Mouse (Mus musculus): ENCODE data around the gene Ank2. TPM values are rescaled to one million over a fixed set of nuclear protein-coding genes. Genes with fewer than 3 reads are reported as not detected.

Gene Ank2
- total and polyA plus RNA-seq, 3 experiments, result 18.9 to 95.5 (median 57.8) TPM

DNA sequence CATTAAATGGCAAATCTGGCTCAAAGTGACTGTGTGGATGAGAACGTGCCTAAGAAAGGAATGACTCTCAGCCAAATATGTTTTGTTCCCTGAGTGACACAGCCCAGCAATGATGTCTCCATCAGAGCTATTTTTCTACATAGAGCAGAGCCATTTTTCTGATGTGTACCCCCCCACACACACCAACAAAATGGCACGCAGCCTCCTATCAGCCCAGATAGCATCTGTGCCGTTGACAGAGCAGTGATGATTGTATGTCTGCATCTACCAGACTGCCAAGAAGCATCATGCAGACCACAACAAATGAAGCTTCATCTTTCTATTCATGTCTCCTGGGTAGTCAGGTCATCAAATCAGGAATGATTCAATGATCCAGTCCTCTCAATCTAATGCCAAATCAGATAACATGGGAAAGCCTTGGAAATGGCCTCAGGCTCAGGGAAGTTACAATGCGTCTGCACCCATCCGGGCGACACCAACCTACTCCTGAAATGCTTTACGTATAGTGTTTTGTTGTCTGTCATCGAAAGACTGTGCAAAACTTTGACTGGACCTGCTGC lies 122.2 kb downstream of the Ank2 start:
- Histone ChIP-seq H3K4me1 (ENCODE audit: insufficient read depth, low read depth, low read length) (peaks cover 25% of the 10 kb centered on the region), H3K27me3 (ENCODE audit: insufficient read depth, low read length) (no peaks in the 10 kb centered on the region), H3K9me3 (replicated peaks) (no peaks in the 10 kb centered on the region), H3K36me3 (replicated peaks) (peaks cover 28% of the 10 kb centered on the region), H3K4me3 (ENCODE audit: low read depth, low read length) (no peak overlapping the region)
- TF ChIP-seq GATA2 (IDR thresholded peaks at IDR 0.05; ENCODE audit: borderline replicate concordance, low read depth, low read length), result no peak
- TF ChIP-seq GATA1 (IDR thresholded peaks at IDR 0.05; ENCODE audit: borderline replicate concordance, low read length), result no peak
- TF ChIP-seq CTCF (IDR thresholded peaks at IDR 0.05; ENCODE audit: low read depth, low read length), result no peak
- no peak for TF ChIP-seq TAL1 (conservative IDR thresholded peaks at IDR 0.05; ENCODE audit: low read depth, low read length)
- no peak for TF ChIP-seq POLR2AphosphoS5 (IDR thresholded peaks at IDR 0.05; ENCODE audit: insufficient replicate concordance, low read depth, low read length)
- ATAC-seq (ENCODE audit: extremely low read depth, insufficient number of reproducible peaks, low FRiP score, poor library complexity, severe bottlenecking) (no peak), DNase-seq (ENCODE audit: low spot score) (no peak)

DNA sequence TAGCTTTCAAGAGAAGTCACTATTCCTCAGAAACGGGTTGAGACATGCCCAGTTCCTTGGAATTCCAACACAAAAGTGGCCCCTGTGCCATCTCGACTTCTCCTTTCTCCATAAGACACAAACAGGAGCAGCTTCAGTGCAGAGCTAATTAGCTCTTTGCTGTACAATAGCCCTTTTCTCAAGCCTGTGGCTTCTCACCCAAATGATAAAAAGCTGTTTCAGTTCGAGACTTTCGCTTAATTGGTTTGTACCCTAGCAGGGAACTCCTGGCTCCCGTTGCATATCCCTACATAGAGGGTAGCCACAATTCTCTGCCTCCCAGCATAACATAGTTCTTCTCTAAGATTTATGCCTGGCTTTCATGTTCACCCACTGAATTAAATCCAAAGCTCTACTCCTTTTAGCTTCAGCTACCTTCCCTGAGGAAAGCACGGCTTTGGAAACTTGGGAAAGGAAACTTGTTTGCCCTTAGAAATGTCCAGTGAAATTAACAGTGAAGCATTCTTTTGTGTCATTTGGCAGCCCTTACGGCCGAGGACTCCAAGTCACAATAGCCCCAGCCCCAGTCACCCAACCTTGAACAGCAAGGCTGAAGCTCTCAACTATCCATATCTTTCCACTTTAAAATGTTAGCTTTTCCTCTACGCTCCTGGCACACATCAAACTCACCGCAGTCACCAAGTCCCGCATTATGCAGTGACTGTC lies 123.0 kb downstream of the Ank2 start:
- ATAC-seq (ENCODE audit: extremely low read depth, insufficient number of reproducible peaks, low FRiP score, poor library complexity, severe bottlenecking) (no peak), DNase-seq (ENCODE audit: low spot score) (no peak)
- Histone ChIP-seq H3K4me1 (ENCODE audit: insufficient read depth, low read depth, low read length) (peaks cover 22% of the 10 kb centered on the region), H3K9me3 (replicated peaks) (no peaks in the 10 kb centered on the region), H3K4me3 (ENCODE audit: low read depth, low read length) (no peak overlapping the region), H3K36me3 (replicated peaks) (peaks cover 25% of the 10 kb centered on the region), H3K27me3 (ENCODE audit: insufficient read depth, low read length) (no peaks in the 10 kb centered on the region)
- TF ChIP-seq GATA2 (IDR thresholded peaks at IDR 0.05; ENCODE audit: borderline replicate concordance, low read depth, low read length), result no peak
- no peak for TF ChIP-seq TAL1 (conservative IDR thresholded peaks at IDR 0.05; ENCODE audit: low read depth, low read length)
- TF ChIP-seq POLR2AphosphoS5 (IDR thresholded peaks at IDR 0.05; ENCODE audit: insufficient replicate concordance, low read depth, low read length), result no peak
- TF ChIP-seq CTCF (IDR thresholded peaks at IDR 0.05; ENCODE audit: low read depth, low read length), result no peak
- TF ChIP-seq GATA1 (IDR thresholded peaks at IDR 0.05; ENCODE audit: borderline replicate concordance, low read length), result no peak

- DNase-seq (ENCODE audit: low spot score) (no peak), ATAC-seq (ENCODE audit: extremely low read depth, insufficient number of reproducible peaks, low FRiP score, poor library complexity, severe bottlenecking) (no peak; the same call in 1 of the 2 replicates)
- Histone ChIP-seq H3K4me1 (ENCODE audit: insufficient read depth, low read depth, low read length) (peaks cover 22% of the 10 kb centered on the region), H3K27me3 (ENCODE audit: insufficient read depth, low read length) (no peaks in the 10 kb centered on the region), H3K36me3 (replicated peaks) (peaks cover 18% of the 10 kb centered on the region), H3K9me3 (replicated peaks) (no peaks in the 10 kb centered on the region), H3K4me3 (ENCODE audit: low read depth, low read length) (no peak overlapping the region)
- no peak for TF ChIP-seq CTCF (IDR thresholded peaks at IDR 0.05; ENCODE audit: low read depth, low read length)
- TF ChIP-seq GATA2 (IDR thresholded peaks at IDR 0.05; ENCODE audit: borderline replicate concordance, low read depth, low read length), result no peak
- no peak for TF ChIP-seq TAL1 (conservative IDR thresholded peaks at IDR 0.05; ENCODE audit: low read depth, low read length)
- no peak for TF ChIP-seq GATA1 (IDR thresholded peaks at IDR 0.05; ENCODE audit: borderline replicate concordance, low read length)
- TF ChIP-seq POLR2AphosphoS5 (IDR thresholded peaks at IDR 0.05; ENCODE audit: insufficient replicate concordance, low read depth, low read length), result no peak
Observed at GRCm38 (mm10) chr3:127374190-127374710, 124.9 kb downstream of the Ank2 start.

DNA sequence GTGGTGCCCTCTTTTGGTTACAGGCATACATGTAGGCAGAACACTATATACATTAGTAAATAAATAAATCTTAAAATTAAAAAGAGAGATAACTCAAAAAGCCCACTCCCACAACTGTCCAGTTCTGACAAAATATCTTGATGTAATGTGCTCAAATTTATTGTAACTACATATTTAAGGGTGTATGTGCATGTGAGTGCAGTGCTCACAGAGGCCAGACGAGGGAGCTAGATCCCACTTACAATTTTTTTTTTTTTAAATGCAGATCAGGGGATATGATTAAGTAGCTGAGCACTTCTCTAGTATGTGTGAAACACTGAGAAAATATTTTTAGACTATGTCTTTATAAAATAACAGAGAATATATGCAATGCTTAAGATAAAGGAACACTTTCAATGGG lies 127.4 kb downstream of the Ank2 start:
- peaks cover 8% of the 10 kb centered on the region for H3K36me3 ChIP-seq (replicated peaks)
- no peaks in the 10 kb centered on the region for H3K9me3 ChIP-seq (replicated peaks)
- H3K27me3 ChIP-seq (ENCODE audit: insufficient read depth, low read length), result no peaks in the 10 kb centered on the region
- no peak for DNase-seq (ENCODE audit: low spot score)
- H3K4me3 ChIP-seq (ENCODE audit: low read depth, low read length), result no peak overlapping the region
- ATAC-seq (ENCODE audit: extremely low read depth, insufficient number of reproducible peaks, low FRiP score, poor library complexity, severe bottlenecking), result no peak
- no peak for TF ChIP-seq POLR2AphosphoS5 (IDR thresholded peaks at IDR 0.05; ENCODE audit: insufficient replicate concordance, low read depth, low read length)
- no peak for TF ChIP-seq CTCF (IDR thresholded peaks at IDR 0.05; ENCODE audit: low read depth, low read length)
- no peak for TF ChIP-seq GATA1 (IDR thresholded peaks at IDR 0.05; ENCODE audit: borderline replicate concordance, low read length)
- no peak for TF ChIP-seq GATA2 (IDR thresholded peaks at IDR 0.05; ENCODE audit: borderline replicate concordance, low read depth, low read length)
- no peak for TF ChIP-seq TAL1 (conservative IDR thresholded peaks at IDR 0.05; ENCODE audit: low read depth, low read length)
- peaks cover 28% of the 10 kb centered on the region for H3K4me1 ChIP-seq (ENCODE audit: insufficient read depth, low read depth, low read length)

DNA sequence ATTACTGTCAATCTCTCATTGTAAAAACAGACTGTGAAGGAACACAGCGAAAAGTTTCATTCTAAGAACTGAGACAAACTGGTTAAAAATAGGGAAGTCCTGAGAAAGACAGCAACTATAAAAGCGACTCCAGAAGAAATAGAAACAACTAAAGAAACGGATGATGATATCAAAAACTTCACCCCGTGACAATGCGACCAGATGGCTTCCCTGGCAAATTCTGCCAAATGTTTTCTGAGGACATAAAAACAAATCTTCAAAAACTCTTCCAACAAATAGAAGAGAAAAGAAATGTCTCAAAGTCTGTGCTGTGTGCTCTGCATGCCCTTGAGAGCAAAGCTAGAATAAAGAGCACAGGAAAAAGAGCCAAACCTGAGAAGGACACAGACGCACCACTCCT lies 129.6 kb downstream of the Ank2 start:
- Histone ChIP-seq H3K4me1 (ENCODE audit: insufficient read depth, low read depth, low read length) (peaks cover 33% of the 10 kb centered on the region), H3K36me3 (replicated peaks) (peaks cover 13% of the 10 kb centered on the region), H3K9me3 (replicated peaks) (no peaks in the 10 kb centered on the region), H3K4me3 (ENCODE audit: low read depth, low read length) (no peak overlapping the region), H3K27me3 (ENCODE audit: insufficient read depth, low read length) (no peaks in the 10 kb centered on the region)
- ATAC-seq (ENCODE audit: extremely low read depth, insufficient number of reproducible peaks, low FRiP score, poor library complexity, severe bottlenecking) (no peak; the same call in 1 of the 2 replicates), DNase-seq (ENCODE audit: low spot score) (no peak)
- TF ChIP-seq POLR2AphosphoS5 (IDR thresholded peaks at IDR 0.05; ENCODE audit: insufficient replicate concordance, low read depth, low read length), result no peak
- TF ChIP-seq GATA1 (IDR thresholded peaks at IDR 0.05; ENCODE audit: borderline replicate concordance, low read length), result no peak
- TF ChIP-seq CTCF (IDR thresholded peaks at IDR 0.05; ENCODE audit: low read depth, low read length), result no peak
- TF ChIP-seq GATA2 (IDR thresholded peaks at IDR 0.05; ENCODE audit: borderline replicate concordance, low read depth, low read length), result no peak
- TF ChIP-seq TAL1 (conservative IDR thresholded peaks at IDR 0.05; ENCODE audit: low read depth, low read length), result no peak

DNA sequence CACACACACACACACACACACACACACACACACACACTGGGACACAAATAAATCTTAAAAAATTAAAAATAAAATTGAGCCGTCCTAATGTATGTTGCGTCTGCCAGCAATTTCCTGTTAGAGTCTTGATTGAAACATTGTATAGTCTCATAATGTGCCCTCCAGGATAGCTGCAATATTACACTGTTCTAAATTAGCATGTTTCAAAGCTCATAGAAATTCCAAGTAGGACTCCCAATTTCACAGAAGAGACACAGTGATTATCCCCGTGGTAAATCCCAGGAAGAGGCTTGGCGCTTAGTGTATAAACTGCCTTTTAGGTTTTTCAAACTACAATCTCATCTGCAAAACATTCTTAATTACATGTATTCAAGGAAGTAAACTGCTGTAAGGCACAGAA lies 131.7 kb downstream of the Ank2 start:
- Histone ChIP-seq H3K36me3 (replicated peaks) (peaks cover 15% of the 10 kb centered on the region), H3K9me3 (replicated peaks) (no peaks in the 10 kb centered on the region), H3K27me3 (ENCODE audit: insufficient read depth, low read length) (no peaks in the 10 kb centered on the region), H3K4me3 (ENCODE audit: low read depth, low read length) (no peak overlapping the region), H3K4me1 (ENCODE audit: insufficient read depth, low read depth, low read length) (peaks cover 22% of the 10 kb centered on the region)
- no peak for ATAC-seq (ENCODE audit: extremely low read depth, insufficient number of reproducible peaks, low FRiP score, poor library complexity, severe bottlenecking)
- no peak for DNase-seq (ENCODE audit: low spot score)
- TF ChIP-seq GATA1 (IDR thresholded peaks at IDR 0.05; ENCODE audit: borderline replicate concordance, low read length) (no peak), TAL1 (conservative IDR thresholded peaks at IDR 0.05; ENCODE audit: low read depth, low read length) (no peak), GATA2 (IDR thresholded peaks at IDR 0.05; ENCODE audit: borderline replicate concordance, low read depth, low read length) (no peak), CTCF (IDR thresholded peaks at IDR 0.05; ENCODE audit: low read depth, low read length) (no peak), POLR2AphosphoS5 (IDR thresholded peaks at IDR 0.05; ENCODE audit: insufficient replicate concordance, low read depth, low read length) (no peak)

Measured in G1E (cell line).